Mouse (Mus musculus) layer of hippocampus, postnatal 14 days (tissue): ENCODE results near the gene Gm49366. TPM values are rescaled to one million over a fixed set of nuclear protein-coding genes. Genes with fewer than 3 reads are reported as not detected.
"Not testable (repeated sequence)": the region's sequence is repeated elsewhere in the genome, so short reads cannot be mapped to it uniquely, and the experiment has no call there.

ENCODE experiments used
- DNase-seq, 2 experiments: peaks; one replicate each; pipeline ENCODE4 v3.0.0; 2021 to 2022; ENCODE audit warnings: low spot score in 2 of 2, mixed read lengths in 1 of 2
- total RNA-seq, 2 experiments: library from RNA; stranded (reverse); gene quantifications; 2 replicates each; pipeline ENCODE4 v1.2.3; 2021

Gene Gm49366
- total RNA-seq, 2 experiments from 2014 or later: not detected

GRCm38 (mm10) chr12:84030659-84031332, 7.9 kb upstream of the Gm49366 start:
- DNase-seq: peak; percentile 60 to 85

GRCm38 (mm10) chr12:84032854-84033253, 5.9 kb upstream of the Gm49366 start:
- DNase-seq: no peak

GRCm38 (mm10) chr12:84033302-84033701, 5.4 kb upstream of the Gm49366 start:
- not testable (repeated sequence) for DNase-seq

GRCm38 (mm10) chr12:84034108-84034507, 4.6 kb upstream of the Gm49366 start:
- DNase-seq: no peak

GRCm38 (mm10) chr12:84038241-84038640, 494 bp upstream of the Gm49366 start, which contains the start of gene Acot4:
Gene Acot4, plus strand, starts transcription at chr12:84038379.
- not testable (repeated sequence) for DNase-seq

- no peak for DNase-seq
Observed at GRCm38 (mm10) chr12:84042248-84042647, 3.5 kb downstream of the Gm49366 start.

GRCm38 (mm10) chr12:84044045-84044444, 5.3 kb downstream of the Gm49366 start:
- no peak for DNase-seq

GRCm38 (mm10) chr12:84046906-84047305, 8.2 kb downstream of the Gm49366 start:
- no peak for DNase-seq

GRCm38 (mm10) chr12:84050744-84051143, 12.0 kb downstream of the Gm49366 start:
- not testable (repeated sequence) for DNase-seq

- no peak for DNase-seq
Observed at GRCm38 (mm10) chr12:84051937-84052474, 13.3 kb downstream of the Gm49366 start, which contains the start of gene Acot3. Gene Acot3, plus strand, starts transcription at chr12:84052144.

- DNase-seq: no peak
Observed at GRCm38 (mm10) chr12:84052609-84053008, 13.9 kb downstream of the Gm49366 start.

GRCm38 (mm10) chr12:84053173-84053572, 14.4 kb downstream of the Gm49366 start:
- DNase-seq: no peak

- no peak for DNase-seq
Observed at GRCm38 (mm10) chr12:84053679-84054391, 15.1 kb downstream of the Gm49366 start.

GRCm38 (mm10) chr12:84060946-84061345, 22.2 kb downstream of the Gm49366 start:
- peak in 1 of 2 experiments; percentile 29 for DNase-seq

- no peak for DNase-seq
Observed at GRCm38 (mm10) chr12:84062336-84062735, 23.6 kb downstream of the Gm49366 start.

GRCm38 (mm10) chr12:84063228-84063627, 24.5 kb downstream of the Gm49366 start:
- no peak for DNase-seq

- no peak for DNase-seq
Observed at GRCm38 (mm10) chr12:84063833-84064232, 25.1 kb downstream of the Gm49366 start.

- no peak for DNase-seq
Observed at GRCm38 (mm10) chr12:84064621-84065020, 25.9 kb downstream of the Gm49366 start.

GRCm38 (mm10) chr12:84067752-84068151, 29.0 kb downstream of the Gm49366 start:
- no peak for DNase-seq

GRCm38 (mm10) chr12:84068296-84068695, 29.6 kb downstream of the Gm49366 start:
- no peak for DNase-seq

- no peak for DNase-seq
Observed at GRCm38 (mm10) chr12:84068986-84069385, 30.3 kb downstream of the Gm49366 start, which contains the start of gene Acot5. Gene Acot5, plus strand, starts transcription at chr12:84069325.

- peak in 1 of 2 experiments; percentile 34 for DNase-seq
Observed at GRCm38 (mm10) chr12:84069582-84069981, 30.8 kb downstream of the Gm49366 start.
